Mouse (Mus musculus) heart, adult 18-20 months (tissue): ENCODE data around the gene Gpr83. TPM values are rescaled to one million over a fixed set of nuclear protein-coding genes. Genes with fewer than 3 reads are reported as not detected.
"Not testable (repeated sequence)": the region's sequence is repeated elsewhere in the genome, so short reads cannot be mapped to it uniquely, and the experiment has no call there.

Experiments
- DNase-seq, 2 experiments: peaks; one replicate each; pipeline ENCODE4 v3.0.0; 2021 to 2022; ENCODE audit warnings: mixed read lengths in 1 of 2
- total RNA-seq, 2 experiments: library from RNA; stranded (reverse); gene quantifications; 2 replicates each; pipeline ENCODE4 v1.2.3; 2021

The Gpr83 gene
- total RNA-seq, 2 experiments from 2014 or later: not detected

DNA sequence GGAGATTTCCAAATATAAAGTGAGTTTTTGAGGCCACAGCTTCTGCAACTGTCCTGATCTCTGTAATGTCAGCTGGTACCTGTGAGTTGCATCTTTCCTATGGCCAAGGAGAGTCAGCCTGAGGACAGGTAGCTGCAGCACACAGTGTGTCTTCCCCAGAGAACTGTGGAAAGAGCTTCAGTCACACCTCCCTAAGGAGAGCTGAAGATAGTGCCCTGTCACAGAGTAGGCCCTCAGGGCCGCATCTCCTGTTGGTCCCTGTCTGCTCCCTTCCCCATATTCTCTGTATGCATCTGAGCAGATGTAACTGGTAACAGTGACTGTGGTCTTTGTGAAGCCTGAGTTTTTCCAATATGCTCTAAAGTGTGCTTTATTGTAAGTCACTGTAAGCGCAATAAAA, 10.4 kb downstream of the Gpr83 start:
- no peak for DNase-seq

DNA sequence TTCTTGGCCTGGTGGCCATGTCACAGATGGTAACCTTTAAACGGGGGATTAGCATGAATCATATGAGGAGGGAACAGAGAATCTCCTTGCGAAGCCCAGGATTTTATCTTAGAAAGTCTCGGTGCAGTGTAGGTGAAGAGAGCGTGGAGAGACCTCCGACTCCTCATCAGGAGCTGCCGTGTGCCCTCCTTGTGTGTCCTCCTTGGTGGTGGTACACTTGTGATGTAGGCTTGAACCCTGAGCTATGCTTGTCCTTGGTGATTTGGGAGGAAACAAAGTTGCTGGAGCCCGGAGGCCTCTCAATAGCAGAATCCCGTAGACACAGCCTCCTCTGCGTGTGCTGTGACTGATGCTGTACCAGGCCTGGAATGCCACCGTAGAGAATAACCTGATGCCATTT, 10.8 kb downstream of the Gpr83 start:
- no peak for DNase-seq

DNA sequence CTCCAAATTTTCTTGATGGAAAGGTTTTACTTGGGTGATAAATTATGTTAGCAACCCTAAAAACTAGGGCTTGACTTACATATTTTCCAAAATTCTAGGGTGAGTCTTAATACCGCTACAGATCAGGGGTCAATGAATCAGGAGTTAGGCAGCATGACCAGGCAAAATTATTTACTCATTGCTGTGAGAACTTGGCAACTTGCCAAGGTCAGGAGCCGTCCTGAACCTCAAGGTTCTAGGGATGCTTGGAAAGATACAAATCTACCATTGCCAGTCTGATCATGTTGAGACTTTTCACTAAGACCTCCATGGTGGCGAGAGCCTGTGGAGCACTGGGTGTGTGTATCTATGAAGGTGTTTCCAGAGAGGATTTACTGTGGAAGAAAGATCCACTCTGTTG, 11.5 kb downstream of the Gpr83 start:
- no peak for DNase-seq

DNA sequence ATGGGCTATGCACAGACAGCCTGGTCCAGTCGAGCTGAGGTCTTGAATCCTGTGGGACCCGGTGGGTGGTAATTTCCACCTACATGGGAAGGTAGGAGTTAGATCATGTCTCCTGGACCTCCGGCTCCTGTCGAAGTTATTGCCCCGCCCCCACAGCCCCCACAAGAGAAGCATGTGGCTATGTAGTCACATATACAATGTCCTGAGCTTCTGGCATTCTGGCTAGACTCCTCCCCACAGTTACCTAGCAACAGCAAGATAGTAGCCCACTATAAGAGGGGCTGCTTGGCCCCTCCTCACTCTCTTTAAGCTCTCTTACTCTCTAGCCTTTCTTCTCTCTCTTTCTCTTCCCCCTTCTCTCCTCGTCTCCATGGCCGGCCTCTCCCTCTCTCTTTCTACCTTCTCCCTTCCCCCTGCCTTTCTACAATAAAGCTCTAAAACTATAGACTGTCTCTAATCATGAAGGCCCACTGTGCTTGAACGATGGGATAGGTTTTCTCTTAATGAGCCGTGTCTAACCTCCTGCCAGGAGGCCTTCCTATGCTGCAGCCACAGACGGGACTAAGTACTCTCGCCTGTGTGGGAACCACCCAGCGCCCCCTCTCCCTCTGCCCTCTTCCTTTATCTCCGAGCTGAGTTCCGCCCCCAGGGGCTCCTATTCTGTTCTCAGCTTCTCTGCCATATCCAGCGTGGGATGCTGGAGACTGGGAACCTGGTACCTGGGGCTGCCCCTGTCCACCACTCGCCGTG, 12.3 kb downstream of the Gpr83 start:
- no peak for DNase-seq

DNA sequence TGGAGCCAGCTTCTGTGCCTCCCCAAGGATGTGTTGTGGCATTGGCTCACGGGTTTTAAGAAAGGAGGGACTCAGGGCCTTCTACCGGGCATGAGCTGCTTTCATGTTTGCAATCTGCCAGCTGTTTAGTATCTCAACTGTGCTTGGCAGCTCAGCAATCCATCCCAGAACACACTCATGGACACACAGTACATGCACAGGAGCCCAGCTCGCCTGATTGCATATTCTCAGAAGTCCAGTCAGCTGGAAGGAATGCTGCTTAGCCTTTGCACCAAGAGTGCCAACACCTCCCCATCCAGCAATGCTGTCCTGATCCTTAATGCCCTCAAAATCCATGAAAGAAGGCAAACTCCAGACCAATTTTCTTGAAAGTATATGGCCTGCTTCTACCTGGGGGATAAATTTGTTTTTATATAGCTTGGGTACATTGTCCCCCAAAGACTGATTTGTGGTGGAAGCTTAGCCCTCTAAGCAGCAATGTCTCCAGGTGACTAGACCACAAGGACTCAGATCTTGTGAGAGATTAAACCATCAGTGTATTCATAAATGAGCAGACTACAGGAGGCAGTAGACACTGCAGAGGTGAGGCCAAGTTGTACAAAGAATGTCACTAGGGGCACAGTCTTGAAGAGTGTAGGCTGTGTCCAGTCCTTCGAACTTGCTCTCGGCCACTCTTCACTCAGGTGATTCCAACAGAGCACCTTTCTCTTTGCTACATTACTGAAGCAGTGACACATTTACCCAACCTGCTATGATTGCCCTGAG, 15.9 kb downstream of the Gpr83 start:
- peak; percentile 18 to 29 for DNase-seq

DNA sequence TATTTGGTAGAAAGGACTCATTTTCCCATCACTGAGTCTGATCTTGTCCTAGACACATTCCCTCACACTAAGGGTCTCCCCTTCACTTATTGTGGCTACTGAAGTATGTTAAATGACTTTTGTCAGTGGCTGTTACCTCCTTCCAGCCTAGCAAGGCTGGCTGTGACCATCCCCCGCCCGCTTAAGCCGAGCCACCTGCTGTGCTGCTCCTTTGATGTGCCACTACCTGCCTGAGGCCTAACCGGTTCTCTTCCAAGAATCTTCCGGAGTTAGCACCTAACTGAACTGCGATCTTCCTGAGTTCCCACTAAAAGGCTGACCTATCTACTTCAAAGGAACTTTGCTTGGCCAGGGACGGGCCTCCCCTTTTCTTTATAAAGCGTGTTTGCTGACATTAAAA, 16.6 kb downstream of the Gpr83 start:
- not testable (repeated sequence) for DNase-seq

DNA sequence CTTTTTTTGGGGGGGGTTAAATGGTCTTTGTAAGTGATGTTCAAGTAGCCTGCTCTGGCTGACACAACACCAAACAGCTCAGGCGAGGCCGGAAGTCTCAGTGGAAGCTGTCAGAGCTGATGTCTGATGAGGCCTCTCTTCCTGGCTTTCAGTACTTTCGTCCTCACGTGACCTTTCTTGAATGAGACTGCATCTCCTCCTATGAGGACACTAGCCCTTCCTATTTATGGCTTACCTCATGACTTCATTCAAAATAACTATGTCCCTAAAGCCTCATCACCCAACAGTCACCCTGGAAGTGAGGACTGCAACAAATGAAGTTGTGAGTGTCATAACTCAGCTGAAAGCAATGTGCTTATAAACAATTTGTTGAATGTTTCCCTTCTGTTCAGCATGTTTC, 24.6 kb downstream of the Gpr83 start:
- peak; percentile 10 to 16 for DNase-seq

DNA sequence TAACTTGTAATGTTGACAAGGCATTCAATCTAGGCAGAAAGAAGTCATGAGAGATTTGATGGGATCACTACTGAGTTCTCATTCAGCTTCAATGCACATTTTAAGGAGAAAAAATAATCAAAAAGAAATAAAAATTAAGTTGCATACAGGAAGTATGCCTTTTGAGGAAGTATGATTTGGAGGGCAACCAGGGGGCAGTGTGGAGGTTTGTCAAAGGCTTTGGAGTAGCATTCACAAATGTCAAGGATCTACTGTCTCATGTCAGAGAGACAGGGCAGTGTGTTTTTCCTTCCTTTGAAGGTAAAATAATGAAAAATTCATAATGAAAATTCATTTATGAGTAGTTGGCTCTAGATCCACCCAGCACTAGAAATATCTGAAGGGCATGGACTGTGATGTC, 25.1 kb downstream of the Gpr83 start:
- DNase-seq: no peak

DNA sequence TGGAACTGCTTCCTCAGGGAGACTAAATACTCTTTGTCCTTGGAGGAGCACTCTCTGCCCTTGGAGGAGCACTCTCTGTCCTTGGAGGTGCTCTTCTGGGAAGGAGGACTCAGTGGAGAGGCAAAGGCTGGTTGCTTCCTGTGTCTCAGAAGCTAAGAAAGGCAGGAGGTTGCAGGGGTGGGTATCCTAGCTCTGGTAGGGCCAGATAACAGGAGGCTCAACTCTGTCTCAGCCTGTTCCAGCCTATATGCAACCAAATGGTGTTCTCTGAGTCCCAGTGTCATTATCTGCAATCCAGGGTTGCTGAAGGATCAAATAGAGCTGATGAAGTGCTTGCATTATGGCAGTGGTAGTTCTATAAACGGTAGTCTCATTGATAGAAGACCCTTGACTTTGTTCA, 25.9 kb downstream of the Gpr83 start:
- DNase-seq: no peak

DNA sequence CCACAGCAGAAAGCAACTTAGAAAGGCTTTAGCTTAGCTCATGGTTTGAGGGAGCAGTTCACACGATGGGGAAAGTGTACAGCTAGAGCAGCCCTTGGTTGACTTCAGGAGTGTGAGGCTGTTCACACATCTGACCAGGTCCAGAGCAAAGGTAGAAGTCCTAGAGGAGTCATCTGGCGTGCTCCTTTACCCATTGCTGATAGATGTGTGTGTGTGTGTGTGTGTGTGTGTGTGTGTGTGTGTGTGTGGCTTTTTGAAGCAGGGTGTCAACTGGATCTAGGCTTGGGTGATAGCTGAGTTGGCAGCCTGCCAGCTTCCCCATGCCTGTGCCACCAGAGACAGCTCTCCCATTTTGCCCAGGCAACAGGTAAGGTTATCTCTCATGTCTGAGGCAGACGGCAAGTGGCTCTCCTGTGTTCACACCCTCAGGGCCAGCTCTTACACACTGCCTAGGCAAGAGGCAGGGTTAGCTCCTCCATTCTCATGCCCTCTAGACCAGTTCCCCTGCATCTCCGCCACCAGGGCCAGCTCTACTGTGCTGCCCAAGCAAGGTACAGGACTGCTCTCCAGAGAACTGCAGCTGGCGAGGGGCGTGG, 27.9 kb downstream of the Gpr83 start:
- DNase-seq: no peak

DNA sequence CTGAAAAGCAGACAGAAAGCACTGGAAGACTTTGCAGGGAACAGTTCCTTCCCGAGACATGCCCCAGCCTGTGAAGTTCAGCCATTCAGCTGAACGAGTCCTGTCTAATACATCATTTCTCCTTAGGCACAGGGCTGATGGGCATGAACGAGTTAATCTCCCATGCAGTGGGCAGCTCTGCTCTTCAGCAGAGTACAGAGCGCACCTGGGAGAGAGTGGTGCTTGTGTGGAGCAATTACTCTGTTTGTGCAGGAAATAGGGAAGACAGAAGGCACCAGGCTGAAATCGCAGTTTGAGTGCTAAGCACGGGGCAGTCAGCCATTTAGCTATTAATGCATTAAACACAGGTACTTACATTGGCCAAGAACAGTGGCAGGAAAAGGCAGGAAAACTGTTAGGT, 28.7 kb downstream of the Gpr83 start:
- no peak for DNase-seq

DNA sequence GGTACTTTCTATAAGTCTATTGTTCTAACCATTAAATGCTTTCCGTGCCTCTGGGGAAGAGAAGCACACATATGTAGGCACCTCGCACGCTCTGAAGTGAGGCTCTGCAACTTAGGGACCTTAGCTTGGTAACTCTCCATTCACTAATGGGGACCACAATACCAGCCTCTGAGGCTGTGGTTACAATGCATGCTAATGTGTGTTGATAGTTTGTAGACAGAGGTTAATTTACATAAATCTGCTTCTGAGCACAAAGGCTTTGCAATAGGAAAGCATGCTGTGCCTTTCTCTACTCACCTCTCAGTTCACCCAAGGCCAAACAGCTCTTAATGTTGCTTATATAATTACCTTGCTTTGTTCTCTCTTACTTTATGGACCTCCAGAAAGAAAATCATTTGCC, 30.7 kb downstream of the Gpr83 start:
- DNase-seq: no peak

DNA sequence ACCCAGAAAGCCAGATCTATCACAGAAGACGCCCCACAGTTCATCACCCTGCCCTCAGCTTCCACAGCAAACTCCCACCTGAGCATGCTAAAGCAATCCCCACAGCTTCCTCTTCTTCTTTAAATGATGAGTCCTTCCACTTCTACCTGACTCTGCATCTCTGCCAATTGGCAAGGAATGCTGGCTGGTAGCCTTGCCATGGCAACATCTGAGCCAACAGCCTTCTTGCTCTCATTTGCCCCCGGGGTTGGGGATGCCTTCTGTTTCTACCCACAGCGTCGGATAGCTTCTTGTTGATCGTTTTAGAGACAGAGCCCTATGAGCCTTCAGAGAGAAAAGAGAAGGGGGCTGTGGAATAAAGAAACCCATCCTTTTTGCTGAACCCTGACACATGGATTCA, 31.9 kb downstream of the Gpr83 start:
- DNase-seq: no peak

DNA sequence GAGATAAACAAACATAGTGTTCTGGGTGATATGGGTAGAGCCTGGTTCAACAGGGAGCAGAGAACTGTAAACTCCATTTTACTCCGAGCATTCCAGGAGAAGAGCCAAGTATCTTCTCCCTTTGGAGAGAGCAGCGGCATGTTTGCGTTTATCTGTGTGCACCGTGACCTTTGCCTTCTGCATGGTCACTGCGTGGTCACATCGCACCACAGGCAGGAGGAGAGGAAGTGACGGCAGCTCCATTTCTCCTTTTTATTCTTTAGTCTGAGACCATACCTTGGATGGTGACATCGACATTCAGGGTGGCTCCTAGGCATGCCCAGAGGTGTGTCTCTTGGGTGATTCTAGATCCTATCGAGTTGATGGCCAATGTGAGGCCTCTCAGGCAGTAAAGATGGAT, 33.4 kb downstream of the Gpr83 start:
- no peak for DNase-seq

DNA sequence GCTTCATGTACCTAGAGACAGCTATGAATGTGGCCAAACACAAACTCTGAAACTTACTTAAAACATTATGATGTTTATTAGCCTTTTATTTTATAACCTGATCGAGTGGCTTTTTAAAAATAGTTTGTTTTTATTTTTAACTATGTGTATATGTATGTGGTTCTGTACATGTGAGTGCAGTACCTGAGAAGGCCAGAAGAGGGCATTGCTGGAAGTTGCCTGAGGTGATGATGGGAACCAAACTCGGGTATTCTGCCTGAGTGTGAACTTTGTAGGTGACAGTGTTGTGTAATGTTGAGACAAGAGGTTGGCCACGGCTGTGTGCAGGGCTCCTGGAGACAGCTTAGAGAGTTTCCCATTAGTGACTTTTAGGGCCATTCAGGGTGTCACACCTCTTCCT, 34.6 kb downstream of the Gpr83 start:
- no peak for DNase-seq

DNA sequence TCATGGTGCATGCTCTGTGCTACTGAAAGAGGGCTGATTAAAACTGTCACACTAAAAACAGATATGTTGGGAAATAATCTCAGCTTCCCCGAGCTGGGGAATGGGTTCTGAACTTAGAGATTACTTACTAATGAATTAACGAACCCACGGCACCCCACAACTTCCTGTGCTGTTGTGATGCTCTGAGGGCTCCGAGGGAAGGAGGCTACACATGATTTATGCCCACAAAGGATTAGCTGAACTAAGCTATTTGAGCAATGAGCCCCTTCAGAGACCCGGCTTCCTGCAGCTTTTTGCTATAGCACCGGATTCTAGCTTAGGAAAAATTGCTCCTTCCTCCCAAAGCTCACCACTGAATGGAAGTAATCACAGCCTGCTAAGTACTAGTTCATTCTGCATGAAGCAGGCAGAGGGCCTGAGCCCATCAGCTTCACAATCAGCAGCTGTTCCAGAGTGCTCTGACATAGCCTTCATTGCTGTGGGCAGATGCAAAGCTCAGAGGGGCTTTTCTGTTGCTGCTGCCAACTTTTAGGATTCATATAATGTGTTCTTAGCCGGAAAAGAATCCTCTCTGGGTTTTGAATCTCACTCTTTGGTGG, 35.3 kb downstream of the Gpr83 start:
- no peak for DNase-seq

DNA sequence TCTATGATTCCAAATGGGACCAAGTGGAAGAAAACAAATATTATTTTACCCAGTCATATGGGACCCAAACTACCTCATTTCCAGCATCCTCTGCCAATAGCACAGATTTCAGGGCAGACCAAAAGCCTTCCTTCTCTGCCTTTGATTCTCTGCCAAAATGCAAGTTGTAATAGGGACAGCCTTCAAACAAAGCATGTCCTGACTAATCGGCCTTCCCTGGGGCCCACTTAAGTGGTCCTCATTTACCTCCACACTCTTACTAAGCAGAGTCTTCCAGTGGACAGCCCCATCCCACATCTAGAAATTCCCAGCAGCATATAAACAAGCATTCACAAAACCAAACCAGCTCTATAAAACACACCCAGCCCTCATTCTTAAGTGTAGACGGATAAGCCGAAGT, 37.1 kb downstream of the Gpr83 start:
- DNase-seq: peak in 1 of 2 experiments; percentile 18

DNA sequence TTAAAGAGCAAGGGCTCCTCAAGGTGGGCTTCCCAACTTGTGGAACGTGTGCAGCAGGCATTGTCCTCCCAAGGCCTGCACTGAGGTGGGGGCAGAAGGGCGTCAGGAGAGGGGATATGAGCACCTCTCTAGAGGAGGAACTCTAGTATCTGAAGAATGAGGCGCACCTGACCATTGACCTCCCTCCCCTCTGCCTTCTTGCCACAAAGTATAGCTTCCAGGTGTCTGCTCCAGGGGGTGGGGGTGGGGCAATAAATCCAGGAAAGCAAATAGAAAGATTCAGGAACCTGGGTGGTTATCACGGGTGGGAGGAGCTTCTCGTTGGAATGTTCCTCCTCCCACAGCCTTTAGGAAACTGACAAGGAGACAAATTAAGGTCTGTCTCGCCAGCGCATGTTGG, 41.7 kb downstream of the Gpr83 start:
- no peak for DNase-seq

DNA sequence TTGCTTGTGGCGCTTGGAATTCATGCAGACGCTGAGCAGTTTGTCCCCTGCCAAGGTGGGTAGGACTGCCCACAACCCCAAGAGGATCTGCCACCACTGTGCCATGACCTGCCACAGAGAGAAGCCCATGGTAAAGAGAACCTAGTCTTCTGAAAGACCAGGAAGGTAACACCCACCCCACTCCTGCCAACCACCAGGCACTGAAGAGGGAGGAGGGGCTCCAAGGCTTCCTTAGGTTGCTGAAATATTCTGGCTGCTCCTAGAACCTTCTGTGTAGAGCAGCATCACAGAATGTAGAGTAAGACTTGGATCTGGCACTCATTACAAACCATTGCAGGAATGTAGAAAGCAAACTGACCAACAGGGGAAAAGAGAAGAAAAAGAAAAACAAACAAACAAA, 42.4 kb downstream of the Gpr83 start:
- DNase-seq: no peak

DNA sequence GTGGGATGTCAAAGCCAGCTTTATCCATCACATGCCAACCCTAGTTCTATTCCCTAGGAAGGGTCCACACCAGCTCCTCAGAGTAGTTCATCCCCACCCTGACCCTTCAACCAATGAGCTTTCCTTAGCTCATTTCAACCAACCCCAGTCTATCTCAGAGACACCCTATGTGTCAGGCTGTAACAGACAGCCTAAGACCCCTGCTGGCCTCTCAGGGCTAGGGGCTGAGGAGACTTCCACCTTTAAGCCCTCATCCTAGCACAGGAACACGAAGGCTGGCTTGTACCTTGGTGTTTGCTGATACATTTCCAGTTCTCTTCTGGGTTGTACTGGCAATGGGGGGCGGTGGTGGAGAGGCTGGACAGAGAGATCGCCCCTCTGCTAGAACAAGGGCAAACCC, 43.0 kb downstream of the Gpr83 start:
- no peak for DNase-seq

DNA sequence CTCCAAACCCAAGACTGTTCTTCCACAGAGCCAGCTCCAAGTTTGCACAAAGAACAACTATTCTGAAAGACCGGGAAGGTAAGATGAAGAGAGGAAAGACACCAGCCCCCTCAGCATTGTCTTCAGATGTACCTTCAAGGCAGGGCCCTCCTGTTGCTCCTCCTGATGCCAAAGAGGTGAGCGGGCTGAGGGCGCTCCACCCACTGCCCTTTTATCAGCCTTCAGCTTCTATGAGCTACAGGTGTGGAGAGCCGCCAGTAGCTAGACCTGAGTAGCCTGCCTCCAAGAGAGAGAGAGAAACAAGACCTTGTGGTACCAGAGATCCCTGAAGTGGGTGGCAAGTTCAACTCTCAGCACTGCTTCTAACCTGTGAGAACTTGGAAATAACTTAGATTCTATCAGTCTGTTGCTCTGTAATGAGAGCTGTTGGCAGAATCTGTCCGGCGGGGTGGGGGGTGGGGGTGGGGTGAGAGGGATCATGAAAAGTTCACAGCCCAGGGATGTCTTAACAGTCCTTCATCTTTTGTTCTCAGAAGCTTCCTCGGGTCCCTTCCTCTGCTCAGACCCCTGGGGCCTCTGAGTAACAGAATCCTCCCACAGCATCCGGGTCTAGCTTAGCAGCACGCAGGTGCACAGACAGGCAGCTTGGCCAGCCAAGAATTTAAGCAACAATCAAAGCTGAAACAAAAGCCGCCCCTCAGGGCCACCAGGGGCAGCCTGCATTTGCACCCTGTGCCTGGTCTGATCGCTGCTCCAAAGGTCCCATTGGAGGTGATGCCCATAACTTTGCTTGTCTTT, 43.8 kb downstream of the Gpr83 start, which contains the start of gene Izumo1r:
Izumo1r (minus strand) TSS at position 369 of the 798 bp plus-strand sequence.
- DNase-seq: no peak
